Mouse (Mus musculus) retina, adult 2 months (tissue): ENCODE data around the gene Irf1.
"Not testable (repeated sequence)": the region's sequence is repeated elsewhere in the genome, so short reads cannot be mapped to it uniquely, and the experiment has no call there.

Experiments used
- DNase-seq: peaks from one replicate; pipeline ENCODE4 v3.0.0-alpha.2; 2012; ENCODE audit warnings: low read depth, low spot score

Irf1 gene

DNA sequence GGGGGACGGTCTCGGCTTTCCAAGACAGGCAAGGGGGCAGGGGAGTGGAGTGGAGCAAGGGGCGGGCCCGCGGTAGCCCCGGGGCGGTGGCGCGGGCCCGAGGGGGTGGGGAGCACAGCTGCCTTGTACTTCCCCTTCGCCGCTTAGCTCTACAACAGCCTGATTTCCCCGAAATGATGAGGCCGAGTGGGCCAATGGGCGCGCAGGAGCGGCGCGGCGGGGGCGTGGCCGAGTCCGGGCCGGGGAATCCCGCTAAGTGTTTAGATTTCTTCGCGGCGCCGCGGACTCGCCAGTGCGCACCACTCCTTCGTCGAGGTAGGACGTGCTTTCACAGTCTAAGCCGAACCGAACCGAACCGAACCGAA lies at the start of gene Irf1:
Irf1 (plus strand) TSS at position 255 of the 365 bp plus-strand sequence.
- DNase-seq, result no peak

DNA sequence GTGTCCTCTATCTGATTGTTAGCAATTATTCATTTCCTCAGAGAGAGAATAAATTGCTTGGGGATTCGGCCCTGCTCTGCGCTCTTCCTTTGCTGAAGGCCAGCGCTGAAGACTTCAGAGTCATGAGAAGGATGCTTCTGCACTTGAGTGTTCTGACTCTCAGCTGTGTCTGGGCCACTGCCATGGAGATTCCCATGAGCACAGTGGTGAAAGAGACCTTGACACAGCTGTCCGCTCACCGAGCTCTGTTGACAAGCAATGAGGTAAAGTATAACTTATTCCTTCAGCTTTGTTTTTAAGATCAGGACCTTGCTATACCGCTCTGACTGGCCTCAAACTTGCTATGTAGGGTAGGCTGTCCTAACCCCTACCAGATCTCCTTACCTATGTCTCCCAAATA lies 49.1 kb upstream of the Irf1 start, which contains the start of gene Il5:
Il5 (plus strand) TSS at position 80 of the 400 bp plus-strand sequence.
- no peak for DNase-seq

DNA sequence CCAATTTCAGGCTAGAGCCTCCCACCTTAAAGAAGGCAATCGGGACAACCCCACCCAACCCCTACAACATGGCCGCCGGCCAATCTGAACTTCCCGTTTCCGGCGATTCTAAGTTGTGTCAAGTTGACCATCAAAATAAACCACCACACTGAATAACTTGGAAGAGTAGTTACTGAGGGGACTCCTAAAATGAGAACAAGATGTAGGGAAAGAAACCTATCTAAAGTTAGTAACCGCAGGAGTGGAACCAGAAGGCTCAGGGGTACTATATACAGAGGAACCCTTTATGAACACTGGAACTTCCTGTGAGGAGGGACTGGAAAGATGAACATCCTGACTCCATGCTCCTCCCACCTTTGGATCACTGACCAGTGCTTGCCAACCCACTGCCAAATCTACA lies 38.4 kb upstream of the Irf1 start:
- no peak for DNase-seq

DNA sequence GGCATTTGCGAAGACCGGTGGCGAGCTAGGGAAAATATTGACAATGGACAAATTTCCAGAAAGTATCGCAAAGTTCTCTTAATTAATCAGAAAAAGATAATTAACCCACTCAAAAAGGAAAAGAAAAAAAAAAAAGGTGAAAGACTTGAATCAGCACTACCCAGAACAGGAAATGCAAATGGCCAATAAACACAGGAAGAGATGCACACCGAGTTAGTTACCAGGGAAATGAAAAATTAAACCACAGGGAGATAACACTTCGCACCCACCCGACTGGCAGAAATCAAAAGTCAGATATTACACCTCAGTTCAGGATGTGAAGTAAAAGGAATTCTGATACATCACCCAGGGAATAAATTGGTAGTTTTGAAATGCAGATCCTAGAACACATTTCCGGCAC lies 37.6 kb upstream of the Irf1 start:
- DNase-seq, result no peak

DNA sequence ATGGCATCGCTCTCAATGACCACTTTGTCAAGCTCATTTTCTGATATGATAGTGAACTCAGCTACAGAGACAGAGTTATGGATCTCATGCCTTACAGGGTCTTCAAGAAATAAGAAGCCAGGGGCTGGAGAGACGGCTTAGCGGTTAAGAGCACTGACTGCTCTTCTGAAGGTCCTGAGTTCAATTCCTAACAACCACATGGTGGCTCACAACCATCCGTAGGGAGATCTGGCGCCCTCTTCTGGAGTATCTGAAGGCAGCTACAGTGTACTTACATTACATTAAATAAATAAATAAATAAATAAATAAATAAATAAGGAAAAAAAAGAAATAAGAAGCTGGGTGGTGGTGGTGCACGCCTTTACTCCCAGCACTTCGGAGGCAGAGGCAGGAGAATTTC lies 36.0 kb upstream of the Irf1 start:
- no peak for DNase-seq

DNA sequence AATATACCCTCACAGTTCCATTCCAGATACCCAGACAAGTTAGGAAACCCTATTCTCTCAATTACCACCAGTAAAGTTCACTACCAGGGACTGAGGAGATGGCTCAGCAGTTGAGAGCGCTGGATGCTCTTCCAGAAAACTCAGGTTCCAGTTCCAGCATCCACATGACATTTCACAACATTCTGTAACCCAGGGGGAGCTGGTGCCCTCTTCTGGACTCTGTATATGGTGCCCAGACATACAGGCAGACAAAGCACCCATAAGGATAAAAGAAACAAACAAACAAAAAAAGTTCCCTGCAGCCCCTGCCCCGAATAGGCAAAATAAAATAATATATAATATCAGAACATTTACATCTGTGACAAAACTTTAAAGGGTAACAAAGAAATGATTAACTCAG lies 35.4 kb upstream of the Irf1 start:
- no peak for DNase-seq

DNA sequence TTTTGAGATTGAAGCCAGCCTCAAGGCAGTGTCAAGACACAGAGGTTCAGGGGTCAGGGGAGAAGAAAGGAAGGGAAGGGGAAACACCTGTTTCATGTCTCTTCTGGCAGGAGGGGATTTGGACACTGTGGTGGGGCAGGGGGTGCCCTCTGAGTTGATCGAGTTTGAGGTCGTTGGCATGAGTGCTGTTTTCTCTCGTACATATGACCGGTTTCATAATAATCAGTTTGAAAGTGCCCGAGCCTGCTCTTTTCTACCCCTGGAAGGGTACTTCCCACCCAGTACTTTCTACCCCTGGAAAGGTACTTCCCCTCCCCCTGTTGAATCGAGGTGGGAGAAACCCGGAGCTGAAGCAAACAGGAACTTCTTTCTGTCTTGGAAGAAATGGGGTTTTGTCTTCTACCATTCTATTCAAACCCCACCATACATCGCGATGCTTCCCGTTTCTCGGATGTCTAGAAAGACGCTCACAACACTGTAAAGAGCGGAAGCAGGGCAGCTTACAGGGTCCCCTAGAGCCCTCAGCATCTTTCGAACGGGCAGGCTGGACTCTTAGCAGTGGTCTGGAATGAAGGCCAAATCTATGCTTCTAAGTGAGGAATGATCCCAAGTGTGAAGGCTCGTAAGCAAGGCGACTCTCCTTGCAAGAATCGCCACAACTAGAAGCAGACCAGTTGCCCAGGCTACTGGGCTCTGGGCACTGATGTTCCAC lies 34.7 kb upstream of the Irf1 start:
- DNase-seq, result no peak

DNA sequence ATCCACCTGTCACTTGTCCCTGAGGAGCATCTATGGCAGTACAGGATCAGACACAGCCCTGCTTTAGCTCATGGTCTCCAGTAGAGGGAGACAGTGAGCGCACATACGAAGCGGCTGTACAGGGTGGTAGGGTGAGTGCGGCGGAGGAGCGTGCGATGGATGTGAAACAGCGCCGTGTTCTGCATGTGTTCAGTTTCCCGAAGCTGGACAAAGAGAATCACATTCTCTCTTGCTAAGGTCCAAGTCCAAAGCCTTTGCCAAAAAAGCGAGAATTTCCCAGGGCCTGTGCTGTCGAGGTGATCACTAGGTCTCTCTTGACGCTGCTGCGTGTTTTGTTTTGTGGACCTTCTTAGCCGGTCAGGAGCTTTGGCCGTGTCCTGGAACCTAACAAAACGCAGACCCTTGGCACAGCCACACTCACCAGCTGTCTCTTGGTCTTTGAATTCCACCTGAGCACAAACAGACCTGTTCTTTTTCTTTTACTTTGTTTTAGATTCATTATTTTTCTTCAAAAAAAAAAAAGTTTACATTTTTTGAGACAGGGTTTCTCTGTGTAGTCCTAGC lies 34.0 kb upstream of the Irf1 start:
- DNase-seq, result peak; percentile 57

DNA sequence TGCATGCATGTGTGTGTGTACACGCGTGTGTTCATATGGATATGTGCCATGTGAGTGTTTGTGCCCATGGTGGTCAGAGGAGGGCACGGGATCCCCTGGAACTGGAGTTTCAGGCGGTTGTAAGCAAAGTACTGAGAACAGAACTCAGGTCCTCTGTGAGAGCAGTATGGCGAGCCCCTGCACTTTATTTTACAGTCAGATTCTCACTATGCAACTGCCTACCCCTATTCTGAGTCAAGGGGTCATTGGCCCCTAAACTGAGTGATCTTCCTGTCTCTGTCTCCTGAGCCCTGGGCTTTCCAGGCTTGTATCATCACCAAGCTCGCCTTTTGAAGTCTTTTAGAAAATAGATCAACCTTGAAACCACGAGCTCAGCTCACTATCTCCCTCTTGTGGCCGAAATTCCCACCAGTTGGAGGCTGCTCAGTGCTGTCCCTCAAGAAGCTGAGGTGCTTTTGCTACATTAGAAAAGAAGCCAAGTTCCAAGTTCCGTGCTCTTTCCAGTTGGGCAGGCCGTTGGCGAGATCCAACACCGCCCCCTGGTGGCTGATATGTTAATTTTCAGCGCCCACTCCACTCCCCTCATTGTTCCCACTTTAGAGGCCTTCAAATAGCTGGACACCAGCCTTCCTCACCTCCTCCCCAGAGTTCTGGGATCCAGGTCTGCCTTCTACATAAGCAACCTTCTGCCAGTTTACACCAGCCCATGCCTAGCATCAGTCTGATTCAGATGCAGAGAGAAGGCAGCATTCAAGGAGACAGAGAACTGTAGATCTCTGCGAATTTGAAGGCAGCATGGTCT lies 32.8 kb upstream of the Irf1 start:
- DNase-seq, result peak; percentile 38

DNA sequence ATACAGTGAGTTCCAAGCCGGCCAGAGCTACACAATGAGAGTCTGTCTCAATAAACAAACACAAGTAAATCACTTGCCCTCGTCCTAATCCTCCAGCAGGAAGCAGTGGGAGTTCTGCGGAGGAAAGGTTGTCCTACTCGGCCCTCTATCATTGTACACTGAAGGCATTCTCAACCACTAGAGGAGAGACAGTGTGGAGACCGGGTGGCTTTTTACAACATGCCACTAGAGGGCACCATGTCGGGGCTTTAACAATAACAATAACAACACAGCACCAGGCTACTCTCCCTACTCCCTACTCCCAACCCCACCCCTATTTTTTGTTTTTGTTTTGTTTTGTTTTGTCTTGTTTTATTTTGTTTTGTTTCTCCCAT lies 32.3 kb upstream of the Irf1 start:
- DNase-seq, result no peak

DNA sequence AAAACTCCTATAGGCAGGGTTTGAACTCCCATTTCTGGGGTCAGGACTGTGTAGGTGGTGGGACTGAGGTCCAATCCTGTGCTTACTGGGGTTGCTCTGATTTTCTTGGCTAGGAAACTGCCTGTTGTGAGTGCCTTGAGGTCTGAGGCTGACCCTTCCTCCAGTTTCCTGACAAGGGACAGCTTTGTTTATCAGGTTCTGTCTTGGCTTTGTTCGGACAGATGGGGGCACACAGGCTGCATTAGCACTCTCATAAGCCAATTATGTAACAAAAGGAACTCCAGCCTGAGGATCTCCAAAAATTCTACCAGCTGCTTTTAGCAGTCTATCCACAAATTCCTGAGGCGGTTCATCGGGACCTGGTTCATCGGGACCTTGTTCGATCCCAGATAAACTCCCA lies 27.5 kb upstream of the Irf1 start:
- DNase-seq, result no peak

DNA sequence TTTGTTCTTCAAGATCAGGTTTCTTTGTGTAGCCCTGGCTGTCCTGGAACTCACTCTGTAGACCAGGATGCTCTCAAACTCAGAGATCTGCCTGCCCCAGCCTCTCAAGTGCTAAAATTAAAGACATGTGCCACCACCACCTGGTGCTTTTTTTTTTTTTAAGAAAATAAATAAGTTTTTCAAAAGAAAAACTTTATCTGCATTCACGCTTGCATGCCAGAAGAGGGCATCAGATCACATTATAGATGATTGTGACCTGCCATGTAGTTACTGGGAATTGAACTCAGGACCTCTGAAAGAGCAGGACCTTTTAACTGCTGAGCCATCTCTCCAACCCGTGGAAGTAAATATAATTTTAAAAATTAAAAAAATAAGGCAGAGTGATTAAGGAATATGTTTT lies 24.6 kb upstream of the Irf1 start:
- no peak for DNase-seq

DNA sequence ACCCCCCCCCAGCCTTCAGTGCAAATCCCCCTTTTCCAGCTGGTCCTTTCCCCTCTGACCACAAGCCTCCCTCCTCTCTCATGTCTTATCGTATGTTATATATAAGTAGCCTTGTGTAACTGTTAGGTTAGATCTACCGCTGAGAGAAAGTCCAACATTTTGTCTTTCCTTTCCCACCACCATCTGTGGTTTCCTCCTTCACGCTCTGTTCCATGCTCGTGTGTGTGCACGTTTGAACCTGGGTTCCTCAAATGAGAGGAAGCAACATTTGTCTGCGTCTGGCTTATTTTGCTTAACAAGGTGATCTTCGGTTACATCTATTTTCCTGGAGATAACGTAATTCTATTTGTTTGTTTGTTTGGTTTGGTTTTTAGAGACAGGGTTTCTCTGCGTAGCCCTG lies 21.8 kb upstream of the Irf1 start:
- no peak for DNase-seq

DNA sequence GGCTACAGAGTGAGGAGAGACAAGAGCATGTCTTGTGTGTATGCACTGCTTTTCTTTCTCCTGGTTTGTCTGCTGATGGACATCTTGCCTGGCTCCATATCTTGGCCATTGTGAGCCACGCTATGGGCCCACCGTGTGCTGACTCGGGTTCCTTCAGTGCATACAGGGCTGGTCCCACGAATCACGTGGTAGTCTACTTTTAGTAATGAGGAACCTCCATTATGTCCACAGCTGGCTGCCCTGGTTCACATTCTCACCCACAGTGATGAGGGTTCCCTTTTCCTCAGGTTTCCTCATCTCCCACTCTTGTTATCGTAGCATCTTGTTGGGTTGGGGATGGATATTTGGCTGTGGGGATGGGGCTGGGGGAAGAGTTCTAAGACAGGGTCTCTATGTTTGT lies 21.2 kb upstream of the Irf1 start:
- no peak for DNase-seq

DNA sequence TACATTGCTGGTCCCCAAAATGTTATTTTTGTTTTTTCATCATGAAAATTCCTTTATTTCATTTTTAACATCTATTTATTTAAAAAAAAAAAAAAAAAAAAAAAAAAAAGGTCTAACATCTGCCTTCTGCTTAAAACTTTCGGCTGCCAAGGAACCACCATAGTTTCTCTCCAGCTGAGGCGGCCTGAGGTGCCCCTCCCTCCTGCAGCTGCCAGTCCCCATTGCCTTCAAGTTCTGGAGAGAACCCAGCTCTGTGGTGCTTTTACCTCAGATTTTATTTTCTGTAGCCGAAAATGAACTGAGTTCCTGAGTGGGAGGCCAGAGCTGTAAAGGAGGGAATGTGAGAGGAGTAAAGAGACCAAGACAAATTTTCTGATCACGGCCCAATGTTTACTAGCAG lies 20.5 kb upstream of the Irf1 start:
- DNase-seq, result no peak

DNA sequence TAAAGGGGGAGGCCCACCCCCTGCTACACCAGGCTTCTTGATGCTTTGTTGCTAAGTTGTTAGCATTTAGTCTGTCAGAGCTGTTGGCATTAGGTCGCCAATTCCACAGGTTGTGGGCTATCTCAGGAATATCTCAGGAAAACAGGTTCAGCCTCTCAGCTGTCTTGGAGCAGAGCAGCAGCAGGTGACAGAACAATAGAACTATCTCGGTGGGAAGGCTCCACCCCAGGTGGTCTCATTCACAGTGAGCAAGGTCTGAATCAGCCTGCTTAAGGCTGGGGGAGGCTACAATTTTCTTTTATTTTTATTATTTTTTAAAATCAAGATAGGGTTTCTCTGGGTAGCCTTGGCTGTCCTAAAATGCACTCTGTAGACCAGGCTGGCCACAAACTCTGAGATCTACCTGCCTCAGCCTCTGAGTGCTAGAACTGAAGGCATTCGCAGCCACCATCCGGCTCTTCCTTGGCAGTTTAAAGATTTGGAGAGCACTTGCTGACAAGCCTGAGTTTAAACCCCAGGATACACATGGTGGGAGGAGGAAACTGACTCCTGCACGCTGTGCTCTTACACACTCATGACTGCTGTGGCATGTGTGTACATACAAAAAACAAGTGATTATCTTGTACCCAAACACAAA lies 20.0 kb upstream of the Irf1 start:
- no peak for DNase-seq

DNA sequence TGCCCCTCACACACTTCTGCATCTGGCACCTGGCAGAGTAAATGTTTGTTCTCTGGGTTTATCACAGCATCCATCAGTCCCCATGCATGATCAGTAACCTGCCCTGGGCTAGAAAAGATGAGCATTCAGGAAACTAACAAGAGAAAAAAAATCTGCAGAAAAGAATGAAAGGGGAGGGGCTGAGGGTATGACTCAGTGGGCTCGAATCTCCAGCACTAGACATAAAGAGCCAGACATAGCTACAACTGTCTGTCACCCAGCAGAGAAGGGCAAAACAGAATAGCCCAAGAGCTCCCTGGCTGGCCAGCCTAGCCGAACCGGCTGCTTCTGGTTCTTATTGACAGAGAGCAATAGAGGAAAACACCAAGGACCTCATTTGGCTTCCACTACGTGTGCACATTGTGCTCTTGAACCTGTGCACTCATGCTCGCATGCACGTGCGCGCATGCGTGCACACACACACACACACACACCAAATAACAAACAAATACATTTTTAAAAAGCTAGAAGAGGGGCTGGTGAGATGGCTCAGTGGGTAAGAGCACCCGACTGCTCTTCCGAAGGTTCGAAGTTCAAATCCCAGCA lies 14.7 kb upstream of the Irf1 start:
- DNase-seq, result no peak

DNA sequence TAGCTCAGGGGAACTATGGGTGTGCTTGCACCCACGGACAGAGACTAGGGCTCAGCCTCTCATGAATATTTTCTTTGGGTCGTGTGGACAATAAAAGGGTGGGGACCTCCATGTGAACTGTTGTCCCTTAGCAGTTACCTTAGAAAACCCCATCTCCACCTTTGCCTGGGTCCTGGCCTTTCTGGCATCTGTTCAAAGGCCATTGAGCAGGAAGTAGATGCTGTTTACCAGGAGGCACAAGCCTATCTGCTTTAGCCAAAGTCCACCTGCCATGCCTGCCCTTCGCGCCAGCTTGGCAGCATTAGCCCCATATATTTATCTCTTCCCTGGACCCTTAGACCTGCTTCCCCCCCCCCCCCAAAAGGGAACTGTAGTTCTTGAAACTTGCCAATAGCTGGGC lies 12.2 kb upstream of the Irf1 start:
- DNase-seq, result no peak

DNA sequence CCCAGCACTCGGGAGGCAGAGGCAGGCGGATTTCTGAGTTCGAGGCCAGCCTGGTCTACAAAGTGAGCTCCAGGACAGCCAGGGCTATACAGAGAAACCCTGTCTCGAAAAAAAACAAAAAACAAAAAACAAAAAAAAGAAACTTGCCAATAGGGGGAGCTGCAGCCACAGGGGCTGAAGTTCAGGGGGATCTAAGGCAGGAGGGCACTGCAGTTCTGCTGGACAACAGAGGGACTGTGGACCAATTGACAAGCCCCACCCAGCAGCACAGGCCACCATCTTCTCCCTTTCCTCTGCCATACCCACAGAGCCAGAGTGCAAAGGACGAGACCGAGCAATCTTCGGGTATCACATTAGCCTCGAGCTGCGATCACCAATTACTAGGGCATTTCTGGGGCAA lies 11.8 kb upstream of the Irf1 start:
- not testable (repeated sequence) for DNase-seq

DNA sequence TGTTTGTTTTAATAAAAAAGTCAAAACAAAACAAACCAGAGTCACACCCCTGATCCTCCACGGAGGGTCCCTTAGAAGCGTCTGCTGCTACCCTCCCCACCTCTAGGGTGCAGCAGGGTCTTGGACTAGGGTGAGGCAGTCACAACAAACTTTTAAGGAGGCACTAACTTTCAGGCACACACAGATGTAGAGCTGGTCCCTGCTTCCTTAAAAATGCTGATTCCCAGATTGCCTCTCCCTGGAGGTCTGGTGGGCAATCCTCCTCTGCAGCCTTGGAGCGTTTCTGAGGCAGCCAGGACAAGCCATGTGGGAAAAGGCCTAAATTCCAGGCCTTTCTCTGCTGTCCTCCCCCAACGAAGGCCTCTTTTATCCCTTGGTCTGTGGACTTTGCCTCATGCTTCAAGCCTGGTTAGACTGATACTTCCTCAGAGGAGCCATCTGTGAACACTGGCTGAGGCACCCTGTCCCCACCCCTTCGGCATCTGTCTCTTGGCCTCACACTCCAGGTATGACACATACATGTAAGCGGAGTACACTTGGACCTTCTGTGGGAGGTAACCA lies 10.9 kb upstream of the Irf1 start:
- DNase-seq, result no peak

DNA sequence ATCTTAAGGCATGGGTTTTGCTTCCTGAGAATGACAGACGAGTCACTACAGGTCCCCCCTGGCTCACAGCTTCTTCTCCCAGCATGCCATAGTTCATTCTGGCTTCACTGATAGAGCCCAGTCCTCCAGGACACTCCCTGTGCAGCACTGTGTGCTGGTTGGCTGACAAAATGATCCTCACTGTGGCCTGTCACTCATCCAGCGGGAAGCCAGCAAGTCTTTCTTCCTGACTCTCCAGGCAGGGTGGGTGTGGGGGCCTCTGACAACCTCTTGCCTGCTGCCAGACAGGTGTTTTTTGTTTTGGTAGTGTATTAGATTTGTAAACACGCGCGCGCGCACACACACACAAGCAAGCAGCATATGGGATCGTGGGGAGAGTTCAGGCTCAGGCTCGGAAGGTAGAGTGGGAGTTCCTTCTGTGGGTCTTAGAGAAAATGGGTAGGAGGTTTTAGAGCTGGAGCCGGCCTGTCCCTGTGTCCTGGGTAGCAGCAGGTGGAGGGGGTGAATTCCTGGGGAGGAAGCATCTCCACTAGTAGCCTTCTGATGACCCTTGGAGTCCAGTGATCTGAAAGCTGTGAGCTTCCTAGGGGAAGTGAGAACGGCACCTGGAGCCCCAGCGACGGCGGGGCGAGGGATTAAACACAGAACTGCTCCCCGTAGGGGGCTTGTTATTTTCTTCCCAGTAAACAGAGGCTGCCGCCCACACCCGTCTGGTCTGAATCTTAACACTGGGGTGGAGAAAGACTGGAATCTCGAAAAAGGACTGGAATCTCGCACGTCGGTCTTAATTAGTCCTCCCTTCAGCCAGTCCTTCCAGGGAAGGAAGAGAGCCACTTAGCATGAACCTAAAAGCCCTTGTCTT lies 10.0 kb upstream of the Irf1 start:
- no peak for DNase-seq
